In genomic region chr1:87813681-87814080, GRCm38 (mm10) we compare ENCODE assay signal across 11 mouse cellular contexts. TPM values are rescaled to one million over a fixed set of nuclear protein-coding genes. Genes with fewer than 3 reads are reported as not detected.
DNase-seq lines count a peak whose midpoint lies in the region; ATAC-seq and TF ChIP-seq lines count a peak whose summit lies in the region.
"Had no signal": no experiment of that assay in that cellular context is flagged by ENCODE, and none has a peak within 500 bp of the region (broad histone marks: within the 10 kb centered on the region; RNA-seq: fewer than 3 reads in every experiment).

No protein-coding gene starts in this region.

- peak; percentile 38; the same call in 1 of the 2 replicates for ATAC-seq in hindbrain, postnatal 0 days
- ATAC-seq in hindbrain, embryonic 12.5 days (ENCODE audit: low FRiP score) = no peak

- TF ChIP-seq POLR2A in cerebellum, adult 2 months (IDR thresholded peaks at IDR 0.05; ENCODE audit: borderline replicate concordance, insufficient read depth, low read length) = no peak

- WGBS in hindbrain, postnatal 0 days = 60% methylated on average over 7 of the region's 7 CpGs
- 76% methylated on average over 7 of the region's 7 CpGs for WGBS in hindbrain, embryonic 12.5 days
- WGBS in cerebellum, adult 2 months = 38% methylated on average over 7 of the region's 7 CpGs

- no peaks in the 10 kb centered on the region for H3K4me1 ChIP-seq in hindbrain, postnatal 0 days (ENCODE audit: insufficient read depth, low read length)
- H3K4me1 ChIP-seq in hindbrain, embryonic 12.5 days = no peaks in the 10 kb centered on the region
- no peaks in the 10 kb centered on the region for H3K4me1 ChIP-seq in cerebellum, adult 2 months (ENCODE audit: control insufficient read depth, insufficient read depth, low read length)

- no peaks in the 10 kb centered on the region for H3K36me3 ChIP-seq in hindbrain, postnatal 0 days (ENCODE audit: insufficient read depth, low read length)
- H3K36me3 ChIP-seq in hindbrain, embryonic 12.5 days = no peaks in the 10 kb centered on the region
- H3K36me3 ChIP-seq: G1E; hindbrain, embryonic 15.5 days had no signal

- H3K27me3 ChIP-seq in hindbrain, postnatal 0 days (ENCODE audit: insufficient read depth, low read length) = no peaks in the 10 kb centered on the region
- H3K27me3 ChIP-seq in hindbrain, embryonic 12.5 days = no peaks in the 10 kb centered on the region
- no peaks in the 10 kb centered on the region for H3K27me3 ChIP-seq in cerebellum, adult 2 months (ENCODE audit: control insufficient read depth, insufficient read depth, low read length)
- H3K27me3 ChIP-seq: hindbrain, embryonic 15.5 days had no signal

- intact Hi-C loops in gastrocnemius, postnatal 36 days (cut with DNase I) = no loop called here

- no peak overlapping the region for H3K9ac ChIP-seq in hindbrain, postnatal 0 days (replicated peaks; ENCODE audit: low read length)
- H3K9ac ChIP-seq in hindbrain, embryonic 12.5 days = no peak overlapping the region
- H3K9ac ChIP-seq: hindbrain, embryonic 15.5 days had no signal

- H3K4me3 ChIP-seq in hindbrain, postnatal 0 days (ENCODE audit: low read length) = no peak overlapping the region
- H3K4me3 ChIP-seq in hindbrain, embryonic 12.5 days = no peak overlapping the region
- no peak overlapping the region for H3K4me3 ChIP-seq in cerebellum, adult 2 months (replicated peaks; ENCODE audit: insufficient read depth, low read depth, low read length)
- H3K4me3 ChIP-seq: erythroblast, embryonic 14.5 days; hindbrain, embryonic 15.5 days had no signal

- no peak overlapping the region for H3K27ac ChIP-seq in hindbrain, postnatal 0 days
- H3K27ac ChIP-seq in hindbrain, embryonic 12.5 days = no peak overlapping the region
- no peak overlapping the region for H3K27ac ChIP-seq in cerebellum, adult 2 months (ENCODE audit: insufficient read depth, low read length)
- H3K27ac ChIP-seq: hindbrain, embryonic 15.5 days had no signal

- no peak for TF ChIP-seq CTCF in hindbrain, postnatal 0 days (IDR thresholded peaks at IDR 0.05; ENCODE audit: low read depth)
- no peak for TF ChIP-seq CTCF in cerebellum, adult 2 months (IDR thresholded peaks at IDR 0.05; ENCODE audit: borderline replicate concordance, insufficient read depth, low read depth, low read length)

- no peaks in the 10 kb centered on the region for H3K9me3 ChIP-seq in hindbrain, postnatal 0 days (ENCODE audit: low read length)
- 0 out of 2 replicates have a peak, but pooled peaks cover 4% of the 10 kb centered on the region for H3K9me3 ChIP-seq in hindbrain, embryonic 12.5 days (replicated peaks)
- H3K9me3 ChIP-seq: G1E; hindbrain, embryonic 15.5 days had no signal

- no peak for DNase-seq in hindbrain, postnatal 0 days (ENCODE audit: low spot score)
- peak; percentile 58 for DNase-seq in T-cell, adult 2 months (ENCODE audit: low spot score)
- peak; percentile 38 to 61 for DNase-seq in cerebellum, adult 2 months
- DNase-seq in layer of hippocampus, postnatal 36 days = peak; percentile 19 to 35
- DNase-seq in gastrocnemius, postnatal 36 days = no peak
- no peak for DNase-seq in lung, postnatal 36 days
- DNase-seq: thymus, adult 18-20 months had no signal

- H3K4me2 ChIP-seq in hindbrain, postnatal 0 days (ENCODE audit: low read depth, low read length) = no peak overlapping the region
- no peak overlapping the region for H3K4me2 ChIP-seq in hindbrain, embryonic 12.5 days (replicated peaks)
- H3K4me2 ChIP-seq: hindbrain, embryonic 15.5 days had no signal

RNA-seq across cellular contexts. Expression of gene Sag, which starts 10.2 kb away (rescaled TPM):
- total RNA-seq in hindbrain, postnatal 0 days (2014; rRNA removed) = 0.11 and 1.4 TPM in 2 replicates
- 1.3 and 1.4 TPM in 2 replicates for polyA plus RNA-seq in hindbrain, postnatal 0 days (2015; fragmentation: Nextera tagmentation; extraction: Ambion mirVana)
- 2.4 and 2.5 TPM in 2 replicates for polyA plus RNA-seq in hindbrain, embryonic 12.5 days (2016; fragmentation: Nextera tagmentation; extraction: Ambion mirVana)
- polyA plus RNA-seq in cerebellum, adult 2 months (2012; rRNA removed) = 0.78 and 0.80 TPM in 2 replicates
- 1 to 10 TPM; 2.2 to 3.5 TPM for total RNA-seq in layer of hippocampus, postnatal 36 days (2021)
- under 1 TPM in 1 of 2 experiments, not detected in 1; 0.12 TPM for total RNA-seq in gastrocnemius, postnatal 36 days (2021)
- polyA plus RNA-seq: erythroblast, embryonic 14.5 days; G1E had no signal

RNA-seq across cellular contexts. Expression of gene Dgkd, which starts 39.4 kb away (rescaled TPM):
- 71.0 and 78.0 TPM in 2 replicates for total RNA-seq in hindbrain, postnatal 0 days (2014; rRNA removed)
- polyA plus RNA-seq in hindbrain, postnatal 0 days (2015; fragmentation: Nextera tagmentation; extraction: Ambion mirVana) = 33.5 and 36.1 TPM in 2 replicates
- polyA plus RNA-seq in hindbrain, embryonic 12.5 days (2016; fragmentation: Nextera tagmentation; extraction: Ambion mirVana) = 37.0 and 39.1 TPM in 2 replicates
- polyA plus RNA-seq in cerebellum, adult 2 months (2012; rRNA removed) = 109 and 126 TPM in 2 replicates
- total RNA-seq in layer of hippocampus, postnatal 36 days (2021) = 100 to 1,000 TPM; 104 to 118 TPM
- total RNA-seq in gastrocnemius, postnatal 36 days (2021) = 10 to 100 TPM; 29.5 to 32.7 TPM

RNA-seq across cellular contexts. Expression of gene Atg16l1, which starts 58.0 kb away (rescaled TPM):
- total RNA-seq in hindbrain, postnatal 0 days (2014; rRNA removed) = 64.2 and 72.9 TPM in 2 replicates
- 54.2 and 58.5 TPM in 2 replicates for polyA plus RNA-seq in hindbrain, postnatal 0 days (2015; fragmentation: Nextera tagmentation; extraction: Ambion mirVana)
- 51.0 and 52.4 TPM in 2 replicates for polyA plus RNA-seq in hindbrain, embryonic 12.5 days (2016; fragmentation: Nextera tagmentation; extraction: Ambion mirVana)
- polyA plus RNA-seq in cerebellum, adult 2 months (2012; rRNA removed) = 65.6 and 66.4 TPM in 2 replicates
- total RNA-seq in layer of hippocampus, postnatal 36 days (2021) = 10 to 100 TPM; 60.0 to 66.0 TPM
- 10 to 100 TPM; 13.8 to 16.3 TPM for total RNA-seq in gastrocnemius, postnatal 36 days (2021)

Comparison
In these comparisons a context has a peak if more than half of its experiments do, and no peak if none do; other contexts are left out.
1. DNase-seq: peak in T-cell, adult 2 months (single experiment), cerebellum, adult 2 months (2 of 2) and layer of hippocampus, postnatal 36 days (2 of 2); none in hindbrain, postnatal 0 days (single experiment), gastrocnemius, postnatal 36 days (0 of 2) and lung, postnatal 36 days (single experiment).